Mouse (Mus musculus) myocyte (in vitro differentiated cells): ENCODE data around the gene Fam222b. TPM values are rescaled to one million over a fixed set of nuclear protein-coding genes. Genes with fewer than 3 reads are reported as not detected.

Experiments
- H3K27me3 ChIP-seq: one replicate; pipeline ENCODE4 v1.6.1; 2011; ENCODE audit not compliant: control insufficient read depth, insufficient read depth, insufficient read length
- H3K36me3 ChIP-seq: one replicate; pipeline ENCODE4 v1.6.1; 2011; ENCODE audit not compliant: control insufficient read depth, insufficient read depth
- H3K4me2 ChIP-seq: one replicate; pipeline ENCODE4 v1.6.1; 2011; ENCODE audit warnings: low read depth, control low read depth
- H3K4me3 ChIP-seq: one replicate; pipeline ENCODE4 v1.5.1; 2011; ENCODE audit warnings: mild to moderate bottlenecking, control low read depth, moderate library complexity
- H3K79me2 ChIP-seq: one replicate; pipeline ENCODE4 v1.6.1; 2011; ENCODE audit not compliant: control insufficient read depth, insufficient read depth
- H3ac ChIP-seq: one replicate; pipeline ENCODE4 v1.6.1; 2011; ENCODE audit not compliant: control insufficient read depth, insufficient read length
- CEBPB ChIP-seq: IDR thresholded peaks from 2 replicates; pipeline ENCODE4 v1.6.1; 2011; ENCODE audit warnings: mild to moderate bottlenecking, moderate library complexity; ENCODE audit not compliant: poor library complexity, insufficient read depth, severe bottlenecking
- E2F4 ChIP-seq: IDR thresholded peaks from one replicate; pipeline ENCODE4 v1.6.1; 2011; ENCODE audit warnings: mild to moderate bottlenecking, control low read depth, moderate library complexity; ENCODE audit not compliant: insufficient read depth
- MAX ChIP-seq: IDR thresholded peaks from one replicate; pipeline ENCODE4 v1.6.1; 2011; ENCODE audit warnings: low read depth, mild to moderate bottlenecking, control low read depth
- MYOD1 ChIP-seq, 3 experiments: IDR thresholded peaks; one replicate each; pipeline ENCODE4 v1.6.1; 2011; ENCODE audit warnings: control low read depth in 2 of 3, low read depth in 2 of 3, mild to moderate bottlenecking in 2 of 3, moderate library complexity in 1 of 3; ENCODE audit not compliant: insufficient read length in 2 of 3, control insufficient read depth in 1 of 3
- MYOG ChIP-seq, 3 experiments: IDR thresholded peaks; one replicate each; pipeline ENCODE4 v1.6.1; 2011; ENCODE audit warnings: control low read depth in 2 of 3, low read depth in 2 of 3, mild to moderate bottlenecking in 2 of 3; ENCODE audit not compliant: insufficient read length in 2 of 3, control insufficient read depth in 1 of 3, insufficient read depth in 1 of 3
- POLR2A ChIP-seq: IDR thresholded peaks from one replicate; pipeline ENCODE4 v1.6.1; 2011; ENCODE audit warnings: low read depth, mild to moderate bottlenecking, control low read depth, moderate library complexity; ENCODE audit not compliant: insufficient read length
- POLR2AphosphoS2 ChIP-seq: IDR thresholded peaks from one replicate; pipeline ENCODE4 v1.6.1; 2011; ENCODE audit warnings: low read depth, control low read depth; ENCODE audit not compliant: insufficient read length
- REST ChIP-seq: IDR thresholded peaks from one replicate; pipeline ENCODE4 v1.6.1; 2011; ENCODE audit warnings: mild to moderate bottlenecking, control low read depth, moderate library complexity; ENCODE audit not compliant: insufficient read depth, insufficient read length
- SRF ChIP-seq: IDR thresholded peaks from one replicate; pipeline ENCODE4 v1.6.1; 2011; ENCODE audit warnings: low read depth; ENCODE audit not compliant: control insufficient read depth, insufficient read length
- TCF12 ChIP-seq: IDR thresholded peaks from one replicate; pipeline ENCODE4 v1.6.1; 2011; ENCODE audit warnings: mild to moderate bottlenecking, control low read depth; ENCODE audit not compliant: poor library complexity, insufficient read depth, severe bottlenecking
- TCF3 ChIP-seq: IDR thresholded peaks from one replicate; pipeline ENCODE4 v1.6.1; 2011; ENCODE audit warnings: low read depth, control low read depth; ENCODE audit not compliant: insufficient read length
- USF1 ChIP-seq: IDR thresholded peaks from one replicate; pipeline ENCODE4 v1.6.1; 2011; ENCODE audit warnings: low read depth, mild to moderate bottlenecking, control low read depth, moderate library complexity
- polyA plus RNA-seq: library from polyadenylated mRNA; unstranded; fragments of >200 nt; fragmentation: generic; extraction: Trizol; gene quantifications from one replicate; pipeline ENCODE4 v1.2.1, GENCODE M21; 2012; ENCODE audit warnings: missing spikeins

The Fam222b gene
- polyA plus RNA-seq, 1 experiment = 16.1 TPM

DNA sequence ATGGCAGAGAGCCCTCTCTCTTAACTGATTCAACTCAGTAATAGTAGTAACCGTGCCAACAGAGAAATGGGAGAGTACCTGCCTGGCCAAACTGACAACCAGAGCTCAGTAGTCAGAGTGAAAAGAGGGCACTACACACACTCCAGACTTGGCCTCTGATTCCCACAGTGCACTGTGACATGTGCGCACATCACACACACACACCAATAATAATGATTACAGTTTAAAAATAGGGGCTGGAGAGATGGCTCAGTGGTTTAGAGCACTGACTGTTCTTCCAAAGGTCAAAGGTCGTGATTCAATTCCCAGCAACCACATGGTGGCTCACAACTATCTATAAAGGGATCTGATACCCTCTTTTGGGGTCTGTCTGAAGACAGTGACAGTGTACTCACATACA, 43.6 kb downstream of the Fam222b start:
- no peak overlapping the region for H3ac ChIP-seq
- no peak overlapping the region for H3K4me3 ChIP-seq
- H3K4me2 ChIP-seq = no peak overlapping the region
- H3K36me3 ChIP-seq = peaks cover 6% of the 10 kb centered on the region
- H3K79me2 ChIP-seq = peaks cover 79% of the 10 kb centered on the region
- TF ChIP-seq CEBPB (no peak), MAX (no peak)
- H3K27me3 ChIP-seq = no peaks in the 10 kb centered on the region

DNA sequence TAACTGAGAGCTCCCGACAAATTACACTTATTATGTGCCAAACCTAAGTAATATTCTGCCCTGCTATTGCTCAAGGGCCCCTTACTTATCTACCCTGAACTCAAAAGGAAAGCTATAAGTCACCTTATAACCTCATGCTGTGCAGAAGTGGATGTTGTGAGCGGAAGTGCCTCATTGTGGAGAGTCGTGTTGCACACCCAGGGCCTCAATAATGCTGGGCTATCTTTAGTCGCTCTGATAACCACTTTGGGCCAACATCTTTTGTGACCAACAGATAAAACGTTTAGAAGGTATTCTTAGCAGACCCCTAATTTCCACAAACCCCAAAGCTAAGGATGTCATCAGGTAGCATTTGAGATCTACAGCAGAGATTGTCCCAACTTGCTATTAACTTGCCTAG, 46.2 kb downstream of the Fam222b start:
- TF ChIP-seq MAX (no peak), E2F4 (no peak), CEBPB (no peak), TCF12 (no peak), MYOD1 (IDR thresholded peaks at IDR 0.05; ENCODE audit: control insufficient read depth in 1 of 3, insufficient read length in 2 of 3, low read depth in 2 of 3) (no peak), MYOG (IDR thresholded peaks at IDR 0.05; ENCODE audit: control insufficient read depth in 1 of 3, insufficient read depth in 1 of 3, insufficient read length in 2 of 3, low read depth in 2 of 3) (no peak), SRF (no peak), REST (no peak), POLR2A (no peak), TCF3 (no peak), USF1 (no peak)
- Histone ChIP-seq H3K27me3 (no peaks in the 10 kb centered on the region), H3ac (no peak overlapping the region), H3K4me3 (no peak overlapping the region), H3K36me3 (peaks cover 9% of the 10 kb centered on the region), H3K4me2 (no peak overlapping the region), H3K79me2 (peaks cover 58% of the 10 kb centered on the region)

DNA sequence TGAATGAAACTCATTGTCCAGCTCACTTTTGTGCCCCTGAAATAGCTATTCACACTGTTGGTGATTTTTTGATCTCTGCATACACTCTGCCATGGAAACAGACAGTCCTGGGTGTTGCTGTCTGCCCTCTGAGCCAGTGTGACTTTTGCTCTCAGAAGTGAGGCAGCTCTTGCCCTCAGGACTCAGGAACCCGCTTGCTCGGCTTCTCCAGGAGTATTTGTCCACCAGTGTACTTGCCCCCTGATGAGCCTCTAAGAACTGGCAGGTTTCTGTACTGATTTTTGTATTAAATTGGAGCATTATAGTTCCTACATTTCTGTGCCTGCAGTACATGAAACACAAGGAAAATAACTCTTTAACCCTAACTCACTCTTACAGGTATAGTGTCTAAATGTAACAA, 49.1 kb downstream of the Fam222b start:
- H3K36me3 ChIP-seq = peaks cover 7% of the 10 kb centered on the region
- H3K27me3 ChIP-seq = no peaks in the 10 kb centered on the region
- H3K4me3 ChIP-seq = no peak overlapping the region
- peaks cover 33% of the 10 kb centered on the region for H3K79me2 ChIP-seq
- H3ac ChIP-seq = no peak overlapping the region
- no peak overlapping the region for H3K4me2 ChIP-seq
- TF ChIP-seq REST (no peak), MYOG (IDR thresholded peaks at IDR 0.05; ENCODE audit: control insufficient read depth in 1 of 3, insufficient read depth in 1 of 3, insufficient read length in 2 of 3, low read depth in 2 of 3) (no peak), POLR2AphosphoS2 (no peak), TCF12 (no peak), CEBPB (no peak), POLR2A (no peak), MAX (no peak), MYOD1 (IDR thresholded peaks at IDR 0.05; ENCODE audit: control insufficient read depth in 1 of 3, insufficient read length in 2 of 3, low read depth in 2 of 3) (no peak), E2F4 (no peak), USF1 (no peak)

DNA sequence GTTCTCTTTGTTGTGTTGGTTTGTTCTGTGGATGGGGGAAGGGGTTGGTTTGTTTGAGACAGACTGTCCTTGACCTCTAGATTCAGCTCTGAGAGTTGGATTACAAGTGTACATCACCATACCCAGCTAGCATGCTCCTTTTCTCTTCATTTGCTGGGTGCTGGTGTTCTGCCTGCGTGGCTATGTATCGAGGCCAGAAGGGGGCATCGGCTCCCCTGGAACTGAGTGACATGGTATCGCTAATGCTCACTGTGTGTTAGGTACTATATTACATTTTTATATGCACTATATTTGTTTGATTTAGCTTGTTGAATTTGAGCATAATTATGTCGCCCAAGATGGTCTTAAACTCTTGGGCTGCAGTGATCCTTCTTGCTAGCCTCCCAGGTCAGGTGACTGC, 51.7 kb downstream of the Fam222b start:
- Histone ChIP-seq H3K36me3 (peaks cover 7% of the 10 kb centered on the region), H3ac (no peak overlapping the region), H3K4me2 (no peak overlapping the region)

More for the DNA sequence above, 51.7 kb downstream of the Fam222b start:
- no peak overlapping the region for H3K4me3 ChIP-seq
- peaks cover 9% of the 10 kb centered on the region for H3K79me2 ChIP-seq
- TF ChIP-seq POLR2A (no peak), MAX (no peak), E2F4 (no peak), CEBPB (no peak), SRF (no peak), REST (no peak), MYOD1 (IDR thresholded peaks at IDR 0.05; ENCODE audit: control insufficient read depth in 1 of 3, insufficient read length in 2 of 3, low read depth in 2 of 3) (no peak), POLR2AphosphoS2 (no peak), TCF12 (no peak), MYOG (IDR thresholded peaks at IDR 0.05; ENCODE audit: control insufficient read depth in 1 of 3, insufficient read depth in 1 of 3, insufficient read length in 2 of 3, low read depth in 2 of 3) (no peak), USF1 (no peak), TCF3 (no peak)
- no peaks in the 10 kb centered on the region for H3K27me3 ChIP-seq
